Mouse (Mus musculus): ENCODE results near the gene Ssbp4. TPM values are rescaled to one million over a fixed set of nuclear protein-coding genes. Genes with fewer than 3 reads are reported as not detected.

Ssbp4 gene
- polyA plus RNA-seq, 1 experiment from 2014 or later, result 122 TPM

DNA sequence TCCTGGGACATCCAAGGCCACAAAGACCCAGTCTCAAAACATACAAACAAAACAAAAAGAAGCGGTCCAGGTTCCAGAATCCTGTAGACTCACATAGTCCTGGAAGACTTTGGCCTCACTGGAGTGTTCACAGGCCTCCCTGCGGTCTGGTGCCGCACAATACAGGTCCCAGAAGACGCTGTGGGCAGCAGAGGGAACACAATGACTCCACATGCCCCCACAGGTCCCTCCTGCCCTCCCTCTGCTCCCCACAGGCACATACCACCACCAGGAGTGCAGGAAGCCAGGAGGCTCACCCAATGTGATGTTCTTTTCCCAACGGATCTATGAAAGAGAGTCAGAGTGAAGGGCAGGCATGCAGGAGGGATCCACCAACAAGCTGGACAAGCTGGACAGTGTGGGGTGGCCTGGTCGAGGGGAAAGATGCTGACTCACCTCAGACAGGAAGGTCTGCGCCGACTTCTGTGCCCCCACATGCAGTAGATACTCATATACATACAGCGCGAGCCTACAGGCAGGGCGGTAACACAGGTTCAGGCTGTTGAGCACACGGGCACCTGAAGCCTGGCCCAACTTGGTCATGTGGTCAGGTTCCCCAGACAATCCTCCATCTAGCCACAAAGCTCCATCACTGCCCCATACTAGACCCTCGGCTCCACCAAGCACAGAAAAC is 6.4 kb downstream of the Ssbp4 start:
- no peak overlapping the region for H3K9ac ChIP-seq
- no peaks in the 10 kb centered on the region for H3K9me3 ChIP-seq
- H3K4me1 ChIP-seq (replicated peaks), result peaks cover 87% of the 10 kb centered on the region
- peaks cover 12% of the 10 kb centered on the region for H3K36me3 ChIP-seq
- WGBS, result 94% methylated on average over 13 of the region's 13 CpGs
- no peak overlapping the region for H3K4me2 ChIP-seq
- no peak for ATAC-seq (ENCODE audit: low FRiP score)
- peak overlapping the region; percentile 92 for H3K27ac ChIP-seq
- H3K4me3 ChIP-seq, result no peak overlapping the region
- 0 out of 2 replicates have a peak, but pooled peaks cover under 1% of the 10 kb centered on the region for H3K27me3 ChIP-seq

GRCm38 (mm10) chr8:70601271-70601649 is 7.4 kb downstream of the Ssbp4 start:
- H3K9ac ChIP-seq, result peak overlapping the region; percentile 58; the same call in 1 of the 2 replicates
- under 1% methylated on average over 26 of the region's 26 CpGs for WGBS
- ATAC-seq (ENCODE audit: low FRiP score), result peak; percentile 28

DNA sequence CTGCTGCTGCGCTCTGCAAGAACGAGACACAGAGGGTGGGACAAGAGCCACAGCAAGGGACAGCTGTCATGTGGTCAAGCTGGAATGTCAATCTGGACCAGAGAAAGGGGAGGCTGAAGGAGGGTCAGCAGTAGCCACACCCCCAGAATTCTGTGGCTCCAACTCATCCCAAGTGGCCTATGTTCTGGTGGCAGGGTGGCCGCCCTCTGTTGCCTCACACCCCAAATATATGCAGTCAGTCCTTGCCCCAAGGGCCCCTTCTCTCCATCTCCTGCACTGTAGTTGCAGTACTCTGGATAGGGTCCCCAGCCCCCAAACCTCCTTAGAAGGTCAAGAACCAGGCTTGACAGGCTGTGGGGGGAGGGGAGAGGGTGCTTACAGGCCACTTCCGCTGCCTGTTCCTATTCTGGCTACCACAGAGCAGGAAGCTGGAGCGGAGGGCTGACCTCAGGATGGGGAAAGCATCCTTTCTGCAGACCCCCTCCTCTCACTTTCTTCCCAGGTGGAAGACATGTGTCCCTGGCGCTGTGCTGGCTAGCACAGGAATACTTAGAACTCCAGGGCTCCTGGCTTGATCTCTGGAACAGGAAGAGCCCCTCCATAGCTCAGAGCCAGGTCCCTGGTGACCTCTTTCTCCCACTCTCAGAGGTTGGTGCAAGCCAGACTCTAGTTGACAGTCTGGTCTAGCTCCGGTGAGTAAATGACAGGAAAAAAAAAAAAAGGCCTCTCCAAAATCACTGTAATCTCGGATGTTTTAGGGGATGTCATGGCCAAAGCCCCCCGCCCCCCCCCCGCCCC is 8.0 kb downstream of the Ssbp4 start:
- no peak for ATAC-seq (ENCODE audit: low FRiP score)
- 9% methylated on average over 9 of the region's 10 CpGs for WGBS
- Histone ChIP-seq H3K9me3 (no peaks in the 10 kb centered on the region), H3K36me3 (peaks cover 28% of the 10 kb centered on the region), H3K27ac (peak overlapping the region; percentile 92), H3K4me3 (peak overlapping the region; percentile 19), H3K27me3 (peaks cover 14% of the 10 kb centered on the region), H3K9ac (peak overlapping the region; percentile 58; the same call in 1 of the 2 replicates), H3K4me2 (peak overlapping the region; percentile 52), H3K4me1 (replicated peaks) (peaks cover 87% of the 10 kb centered on the region)

More at GRCm38 (mm10) chr8:70601271-70601649, 7.4 kb downstream of the Ssbp4 start:
- Histone ChIP-seq H3K9me3 (no peaks in the 10 kb centered on the region), H3K4me2 (peak overlapping the region; percentile 52), H3K36me3 (peaks cover 22% of the 10 kb centered on the region), H3K4me1 (replicated peaks) (peaks cover 87% of the 10 kb centered on the region), H3K27ac (peak overlapping the region; percentile 92), H3K27me3 (peaks cover 9% of the 10 kb centered on the region), H3K4me3 (peak overlapping the region; percentile 19)

DNA sequence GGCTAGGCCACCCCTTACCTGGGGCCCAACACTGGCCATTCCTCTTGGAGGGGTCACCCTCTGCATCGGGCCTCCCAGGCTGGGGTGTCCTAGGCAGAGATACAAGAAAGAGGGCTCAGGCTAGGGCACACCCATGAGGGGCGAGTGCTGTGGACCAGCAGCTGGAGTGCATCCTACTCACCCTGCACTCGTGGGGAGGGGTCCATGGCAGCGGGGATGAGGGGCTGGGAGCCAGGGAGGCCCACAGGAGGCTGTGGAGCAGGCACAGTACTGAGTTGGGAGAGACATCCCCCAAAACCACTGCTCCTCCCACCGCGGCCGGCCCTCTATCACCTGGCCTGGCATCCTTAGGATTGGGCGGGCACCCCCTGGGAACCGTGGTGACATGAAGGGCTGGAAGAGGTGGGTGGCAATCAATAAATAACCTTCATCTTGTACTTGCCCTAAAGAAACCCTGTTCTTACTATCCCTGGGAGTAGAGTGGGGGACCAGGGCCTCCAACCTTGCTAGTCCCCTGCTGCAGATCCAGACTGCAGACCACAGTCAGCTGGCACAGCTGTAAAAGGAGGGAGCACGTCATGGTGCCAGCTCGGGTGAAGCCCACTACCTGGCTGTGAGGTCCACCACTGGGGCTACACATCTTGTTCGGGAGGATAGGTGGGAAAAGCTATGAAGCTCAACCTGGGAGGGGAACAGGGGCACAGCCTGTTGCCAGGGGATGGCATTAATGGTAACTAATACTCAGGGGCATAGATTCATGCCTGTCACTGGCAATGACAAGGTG is 9.0 kb downstream of the Ssbp4 start:
- no peak overlapping the region for H3K4me2 ChIP-seq
- H3K4me3 ChIP-seq, result no peak overlapping the region
- peaks cover 31% of the 10 kb centered on the region for H3K36me3 ChIP-seq
- peaks cover 15% of the 10 kb centered on the region for H3K27me3 ChIP-seq
- H3K9me3 ChIP-seq, result no peaks in the 10 kb centered on the region
- no peak for ATAC-seq (ENCODE audit: low FRiP score)
- peak overlapping the region; percentile 58; the same call in 1 of the 2 replicates for H3K9ac ChIP-seq
- 83% methylated on average over 12 of the region's 12 CpGs for WGBS
- H3K4me1 ChIP-seq (replicated peaks), result peaks cover 88% of the 10 kb centered on the region
- H3K27ac ChIP-seq, result peak overlapping the region; percentile 92; the same call in 1 of the 2 replicates

DNA sequence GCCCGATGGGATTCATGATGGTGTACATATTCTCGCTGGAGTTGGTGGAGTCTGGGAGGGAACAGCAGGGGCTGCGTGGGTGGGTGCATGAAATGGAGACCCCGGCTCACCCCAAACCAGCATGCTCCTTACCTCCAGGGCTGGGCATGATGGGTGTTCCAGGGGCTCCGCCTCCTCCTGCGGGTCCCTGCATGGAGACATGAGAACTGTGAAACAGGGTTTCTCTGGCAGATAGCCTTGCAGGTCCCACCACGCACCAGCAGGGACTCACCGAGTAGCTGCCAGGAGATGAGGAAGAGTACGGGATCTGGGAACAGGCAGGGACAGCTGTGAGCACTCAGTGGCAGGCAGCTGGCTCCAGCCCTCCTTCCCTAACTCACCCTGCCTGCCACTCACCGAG is 9.9 kb downstream of the Ssbp4 start:
- 20% methylated on average over 8 of the region's 10 CpGs for WGBS
- Histone ChIP-seq H3K4me3 (peak overlapping the region; percentile 41), H3K27ac (peak overlapping the region; percentile 30; the same call in 1 of the 2 replicates), H3K9ac (peak overlapping the region; percentile 80), H3K27me3 (peaks cover 15% of the 10 kb centered on the region), H3K9me3 (no peaks in the 10 kb centered on the region), H3K36me3 (peaks cover 31% of the 10 kb centered on the region), H3K4me2 (peak overlapping the region; percentile 70), H3K4me1 (replicated peaks) (peaks cover 84% of the 10 kb centered on the region)
- ATAC-seq (ENCODE audit: low FRiP score), result no peak

GRCm38 (mm10) chr8:70598283-70598682 is 10.4 kb downstream of the Ssbp4 start:
- ATAC-seq (ENCODE audit: low FRiP score), result peak; percentile 26
- H3K4me2 ChIP-seq, result peak overlapping the region; percentile 70
- peak overlapping the region; percentile 48 for H3K27ac ChIP-seq
- peaks cover 89% of the 10 kb centered on the region for H3K4me1 ChIP-seq (replicated peaks)
- H3K9me3 ChIP-seq, result no peaks in the 10 kb centered on the region
- H3K4me3 ChIP-seq, result peak overlapping the region; percentile 41
- H3K27me3 ChIP-seq, result peaks cover 15% of the 10 kb centered on the region
- peak overlapping the region; percentile 80 for H3K9ac ChIP-seq
- 2% methylated on average over 29 of the region's 29 CpGs for WGBS
- H3K36me3 ChIP-seq, result peaks cover 31% of the 10 kb centered on the region

DNA sequence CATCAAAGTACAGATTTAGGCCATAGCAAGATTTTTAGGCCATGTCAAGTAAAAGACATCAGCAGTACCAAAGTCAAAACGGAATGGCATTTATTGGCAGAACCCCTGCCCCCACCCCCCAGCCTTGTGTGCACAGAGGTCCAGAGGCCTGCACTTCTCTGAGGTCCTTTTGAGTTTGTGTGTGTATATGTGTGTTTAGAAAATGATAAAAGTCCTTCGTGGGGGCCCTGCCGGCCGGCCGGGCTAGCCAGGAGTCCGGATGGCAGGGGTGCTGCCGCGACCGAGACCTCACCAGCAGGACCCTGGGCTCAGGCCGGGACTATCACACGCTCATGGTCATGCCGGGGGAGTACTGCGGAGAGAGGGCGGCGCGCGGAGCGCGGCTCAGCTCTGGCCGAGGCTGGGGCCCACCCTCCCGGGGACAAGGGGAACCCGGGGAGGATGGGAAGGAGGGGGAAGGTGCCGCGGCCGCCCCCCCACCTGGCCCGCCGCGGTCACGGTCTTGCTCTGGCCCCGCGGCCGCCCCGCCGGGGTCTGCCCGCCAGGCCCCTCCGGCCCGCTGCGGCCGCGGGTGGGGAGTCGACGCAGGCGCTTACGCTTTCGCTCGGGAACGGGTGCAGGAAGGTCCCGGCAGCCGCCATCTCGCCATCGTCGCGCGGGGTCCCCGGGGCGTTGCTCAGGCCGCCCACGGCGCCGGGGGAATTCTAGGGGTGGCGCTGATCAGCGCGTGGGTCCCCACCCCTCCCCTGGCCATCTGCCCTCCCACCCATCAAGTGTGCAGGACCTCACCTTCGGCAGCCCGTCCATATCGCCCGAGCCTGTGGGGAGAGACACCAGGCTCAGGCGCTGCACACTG is 11.0 kb downstream of the Ssbp4 start:
- Histone ChIP-seq H3K9ac (peak overlapping the region; percentile 80), H3K27ac (peak overlapping the region; percentile 48), H3K27me3 (peaks cover 15% of the 10 kb centered on the region), H3K9me3 (no peaks in the 10 kb centered on the region), H3K4me3 (peak overlapping the region; percentile 41), H3K4me1 (replicated peaks) (peaks cover 92% of the 10 kb centered on the region), H3K36me3 (peaks cover 27% of the 10 kb centered on the region), H3K4me2 (peak overlapping the region; percentile 70)
- ATAC-seq (ENCODE audit: low FRiP score), result no peak
- 7% methylated on average over 67 of the region's 68 CpGs for WGBS

DNA sequence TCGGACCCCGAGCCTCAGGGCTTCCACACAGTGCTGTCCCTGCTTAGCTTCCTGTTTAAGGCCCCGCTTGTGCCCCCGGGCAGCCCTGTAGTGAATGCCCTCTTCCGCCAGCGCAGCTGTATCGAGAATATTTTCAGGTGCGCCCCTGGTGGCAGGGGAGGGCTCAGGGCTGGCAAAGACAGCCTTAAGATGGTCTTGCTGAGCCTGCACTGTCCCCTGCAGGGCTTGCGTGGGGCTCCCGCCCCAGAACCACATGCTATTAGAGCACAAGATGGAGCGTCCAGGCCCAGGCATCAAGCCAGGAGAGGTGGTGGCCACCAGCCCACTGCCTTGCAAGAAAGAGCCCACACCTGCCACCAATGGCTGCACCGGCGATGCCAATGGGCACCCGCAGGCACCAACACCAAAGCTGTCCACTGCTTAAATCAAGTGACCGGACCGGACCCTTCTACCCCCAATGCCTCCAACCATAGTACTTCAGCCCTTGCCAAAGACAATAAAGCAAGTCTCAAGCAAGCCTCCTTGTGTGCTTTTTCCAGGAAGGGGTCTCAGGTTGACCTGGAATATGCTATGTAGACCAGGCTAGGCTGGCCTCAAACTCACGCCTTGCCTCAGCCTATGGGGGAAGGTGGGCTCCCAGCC is 11.8 kb downstream of the Ssbp4 start:
- ATAC-seq (ENCODE audit: low FRiP score), result no peak
- H3K27ac ChIP-seq, result 0 out of 2 replicates have a peak overlapping the region, but pooled peaks have one; percentile 48
- WGBS, result 83% methylated on average over 17 of the region's 17 CpGs
- H3K27me3 ChIP-seq, result peaks cover 15% of the 10 kb centered on the region
- peak overlapping the region; percentile 80; the same call in 1 of the 2 replicates for H3K9ac ChIP-seq
- peak overlapping the region; percentile 14 for H3K4me3 ChIP-seq
- H3K4me1 ChIP-seq (replicated peaks), result peaks cover 86% of the 10 kb centered on the region
- H3K9me3 ChIP-seq, result no peaks in the 10 kb centered on the region
- H3K36me3 ChIP-seq, result peaks cover 24% of the 10 kb centered on the region
- peak overlapping the region; percentile 70 for H3K4me2 ChIP-seq

- H3K27me3 ChIP-seq, result peaks cover 15% of the 10 kb centered on the region
- H3K4me3 ChIP-seq, result no peak overlapping the region
- WGBS, result 95% methylated on average over 18 of the region's 18 CpGs
- H3K4me2 ChIP-seq, result 0 out of 2 replicates have a peak overlapping the region, but pooled peaks have one; percentile 1
- no peak overlapping the region for H3K9ac ChIP-seq
- no peak overlapping the region for H3K27ac ChIP-seq
- H3K9me3 ChIP-seq, result no peaks in the 10 kb centered on the region
- ATAC-seq (ENCODE audit: low FRiP score), result no peak
- peaks cover 79% of the 10 kb centered on the region for H3K4me1 ChIP-seq (replicated peaks)
- peaks cover 31% of the 10 kb centered on the region for H3K36me3 ChIP-seq
These were observed 12.5 kb downstream of the Ssbp4 start for GRCm38 (mm10) chr8:70596216-70596615.

DNA sequence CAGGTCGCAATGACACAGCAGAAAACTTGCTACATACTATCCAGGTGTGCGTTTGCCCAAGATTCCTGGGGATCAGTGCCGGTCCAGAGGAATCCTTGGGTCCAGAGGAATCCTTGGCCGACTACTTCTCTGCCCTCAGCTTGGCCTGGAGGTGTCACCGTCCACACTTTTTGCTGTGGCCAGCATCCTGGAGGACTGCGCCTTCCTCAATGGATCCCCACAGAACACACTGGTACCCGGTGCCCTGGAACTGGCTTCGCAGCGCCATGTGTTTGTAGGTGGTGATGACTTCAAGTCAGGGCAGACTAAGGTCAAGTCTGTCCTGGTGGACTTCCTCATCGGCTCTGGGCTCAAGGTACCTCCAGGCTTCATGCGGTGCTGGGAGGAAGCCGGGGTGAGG is 12.9 kb downstream of the Ssbp4 start:
- WGBS, result 93% methylated on average over 12 of the region's 12 CpGs
- Histone ChIP-seq H3K4me3 (peak overlapping the region; percentile 64; the same call in 1 of the 2 replicates), H3K9ac (no peak overlapping the region), H3K4me2 (peak overlapping the region; percentile 97; the same call in 1 of the 2 replicates), H3K9me3 (no peaks in the 10 kb centered on the region), H3K36me3 (peaks cover 33% of the 10 kb centered on the region), H3K27ac (no peak overlapping the region), H3K27me3 (peaks cover 15% of the 10 kb centered on the region), H3K4me1 (replicated peaks) (peaks cover 75% of the 10 kb centered on the region)
- no peak for ATAC-seq (ENCODE audit: low FRiP score)

Data from hindbrain, embryonic 13.5 days (tissue).